Mouse (Mus musculus) CH12.LX (cell line): ENCODE measurements around the gene Rnf31.

ENCODE experiments used
- CHD2 ChIP-seq: IDR thresholded peaks from 2 replicates; pipeline ENCODE4 v1.6.1; 2011; ENCODE audit warnings: low read length, improper control_type of control experiment
- CTCF ChIP-seq, 2 experiments: IDR thresholded peaks in 1 of 2; conservative IDR thresholded peaks in 1 of 2; 2 replicates each; pipeline ENCODE4 v1.5.1; 2011 to 2012; ENCODE audit warnings: low read depth in 2 of 2, low read length in 2 of 2, improper control_type of control experiment in 1 of 2, inconsistent platforms in 1 of 2, mild to moderate bottlenecking in 1 of 2, moderate library complexity in 1 of 2
- ELF1 ChIP-seq: IDR thresholded peaks from 2 replicates; pipeline ENCODE4 v1.6.1; 2014; ENCODE audit warnings: low read depth, mild to moderate bottlenecking, inconsistent platforms, low read length, improper control_type of control experiment
- MAX ChIP-seq: IDR thresholded peaks from 2 replicates; pipeline ENCODE4 v1.6.1; 2011; ENCODE audit warnings: low read length, improper control_type of control experiment
- MAZ ChIP-seq: IDR thresholded peaks from 2 replicates; pipeline ENCODE4 v1.6.1; 2012; ENCODE audit warnings: low read depth, mild to moderate bottlenecking, inconsistent platforms, low read length, improper control_type of control experiment, moderate library complexity
- NRF1 ChIP-seq: IDR thresholded peaks from 2 replicates; pipeline ENCODE4 v1.6.1; 2014; ENCODE audit warnings: low read depth, mild to moderate bottlenecking, inconsistent platforms, low read length, improper control_type of control experiment, moderate library complexity
- PAX5 ChIP-seq: IDR thresholded peaks from 2 replicates; pipeline ENCODE4 v1.6.1; 2012; ENCODE audit warnings: low read length, inconsistent platforms, mixed read lengths
- POLR2A ChIP-seq: IDR thresholded peaks from 2 replicates; pipeline ENCODE4 v1.6.1; 2011; ENCODE audit warnings: low read depth, mild to moderate bottlenecking, improper control_type of control experiment, low read length
- SMC3 ChIP-seq: IDR thresholded peaks from 2 replicates; pipeline ENCODE4 v1.6.1; 2011; ENCODE audit warnings: low read depth, low read length, improper control_type of control experiment
- USF1 ChIP-seq: IDR thresholded peaks from 2 replicates; pipeline ENCODE4 v1.6.1; 2014; ENCODE audit warnings: low read depth, mild to moderate bottlenecking, inconsistent platforms, low read length, improper control_type of control experiment
- ZC3H11A ChIP-seq: IDR thresholded peaks from 2 replicates; pipeline ENCODE4 v1.6.1; 2012; ENCODE audit warnings: low read depth, mild to moderate bottlenecking, inconsistent platforms, low read length, improper control_type of control experiment

GRCm38 (mm10) chr14:55590748-55591330, 669 bp upstream of the Rnf31 start, which contains the start of gene Psme2:
- TF ChIP-seq CTCF (conservative IDR thresholded peaks at IDR 0.05 in 1 of 2, IDR thresholded peaks at IDR 0.05 in 1 of 2; ENCODE audit: low read depth in 2 of 2, low read length in 2 of 2) (no peak), POLR2A (peak; percentile 69), ZC3H11A (no peak), ELF1 (peak; percentile 26; the same call in 1 of the 2 replicates), CHD2 (peak; percentile 56; the same call in 1 of the 2 replicates), NRF1 (no peak), PAX5 (no peak), SMC3 (no peak), MAZ (peak; percentile 47; the same call in 1 of the 2 replicates), USF1 (no peak), MAX (peak; percentile 30; the same call in 1 of the 2 replicates)
